Mouse (Mus musculus): ENCODE results near the gene Ggnbp2. TPM values are rescaled to one million over a fixed set of nuclear protein-coding genes. Genes with fewer than 3 reads are reported as not detected.

Gene Ggnbp2
- polyA plus RNA-seq, 1 experiment from 2014 or later, result 55.7 TPM

DNA sequence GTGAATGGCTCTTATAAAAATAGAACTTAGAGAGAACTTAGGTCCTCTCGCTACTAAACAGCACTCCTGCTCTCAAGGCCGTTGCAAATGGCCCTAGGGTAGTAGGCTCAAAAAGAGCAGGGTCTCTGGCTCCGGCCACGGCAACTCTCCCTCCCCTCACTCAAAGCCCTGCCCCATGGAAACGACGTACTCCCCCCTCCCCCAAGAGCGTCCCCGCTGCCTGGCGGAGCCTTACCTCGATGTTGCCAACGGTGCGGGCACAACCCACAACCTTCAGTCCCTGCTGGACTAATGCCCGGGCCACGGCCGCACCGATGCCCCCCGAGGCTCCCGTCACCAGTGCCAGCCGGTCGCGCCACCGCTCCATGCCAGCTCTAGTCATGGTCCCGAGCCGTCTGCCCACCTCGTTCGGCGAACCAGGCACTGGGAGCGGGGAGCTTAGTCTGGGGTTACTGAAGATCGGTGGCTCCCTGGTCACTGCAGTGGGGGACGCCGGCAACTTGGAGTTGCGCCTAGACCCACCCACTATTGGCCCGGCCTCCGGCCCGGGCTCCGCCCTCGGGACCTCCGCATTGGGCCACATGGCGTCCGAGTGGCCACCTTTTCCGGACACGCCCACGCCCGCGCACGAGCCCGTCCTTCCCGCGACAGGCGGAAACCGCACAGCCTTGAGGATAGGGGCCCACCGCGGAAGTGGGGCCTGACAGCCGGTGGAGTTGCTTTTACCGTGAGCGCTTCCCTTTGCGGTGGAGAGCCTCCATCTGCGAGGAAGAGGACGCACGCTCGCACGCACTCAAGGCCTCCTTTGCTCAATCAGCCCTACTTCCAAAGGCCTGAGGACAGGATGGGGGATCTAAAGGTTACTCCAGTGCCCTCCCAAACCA is 41.9 kb downstream of the Ggnbp2 start, which contains the start of gene Dhrs11:
Gene Dhrs11 (minus strand): TSS at position 479 of the 884 bp plus-strand sequence.
- H3K27ac ChIP-seq (replicated peaks), result peak within 1 kb of the TSS; percentile 81
- H3K27me3 ChIP-seq (ENCODE audit: low read depth, poor library complexity, severe bottlenecking), result no peaks in the 10 kb centered on the region
- peak within 1 kb of the TSS; percentile 85 for H3K4me3 ChIP-seq
- peaks cover 21% of the 10 kb centered on the region for H3K4me1 ChIP-seq
- WGBS, result under 1% methylated on average over 62 of the region's 62 CpGs
- H3K36me3 ChIP-seq, result peaks cover 36% of the 10 kb centered on the region
- DNase-seq (ENCODE audit: low spot score), result peak; percentile 89
- H3K9me3 ChIP-seq (replicated peaks), result no peaks in the 10 kb centered on the region

DNA sequence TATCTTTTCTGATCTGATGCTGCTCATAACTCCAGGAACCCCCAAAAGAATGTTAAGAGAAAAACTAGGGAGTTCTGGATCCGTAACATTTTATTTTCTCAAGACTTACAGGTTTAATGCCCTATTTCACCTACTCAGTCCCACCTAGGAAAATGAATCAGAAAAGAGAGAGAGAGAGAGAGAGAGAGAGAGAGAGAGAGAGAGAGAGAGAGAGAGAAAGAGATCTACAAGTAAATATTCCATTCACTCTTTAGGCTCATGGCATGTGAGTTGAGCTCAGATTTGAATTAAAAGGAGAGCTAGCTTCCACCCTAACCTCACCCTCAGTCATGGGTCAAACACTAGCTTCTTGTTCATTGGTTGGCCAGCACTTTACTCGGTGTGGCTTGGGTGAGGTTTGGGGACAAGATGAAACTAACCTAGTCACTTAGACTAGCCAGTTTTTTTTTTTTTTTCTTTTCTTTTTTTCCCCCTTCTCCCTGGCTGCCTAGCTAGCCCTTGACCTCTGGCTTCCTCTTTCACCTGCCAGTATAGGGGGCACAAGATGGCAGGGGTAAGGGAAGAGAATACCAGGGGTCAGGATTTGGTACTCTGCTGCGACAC is 42.6 kb downstream of the Ggnbp2 start:
- peak overlapping the region; percentile 81 for H3K27ac ChIP-seq (replicated peaks)

DNA sequence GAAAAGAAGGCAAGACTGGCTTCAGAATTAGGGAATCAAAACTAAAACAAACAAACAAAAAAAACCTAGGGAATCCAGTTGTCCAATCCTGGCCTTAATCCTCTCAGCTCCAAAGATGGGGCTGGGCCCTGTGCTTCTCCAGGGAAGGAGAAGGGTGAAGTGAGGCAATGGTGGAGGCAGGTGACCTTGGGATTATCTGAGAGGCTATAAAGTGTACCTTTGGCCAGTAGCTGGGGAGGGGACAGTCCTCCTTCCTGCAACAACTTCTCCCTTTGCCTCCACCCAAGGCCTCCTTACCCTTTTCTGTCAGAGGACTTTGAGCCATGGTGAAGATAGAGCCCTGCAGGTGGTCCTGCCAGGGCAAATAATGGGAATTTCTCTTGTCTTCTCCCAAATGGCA is 43.1 kb downstream of the Ggnbp2 start:
- Histone ChIP-seq H3K36me3 (peaks cover 24% of the 10 kb centered on the region), H3K27ac (replicated peaks) (no peak overlapping the region), H3K4me3 (peak overlapping the region; percentile 85), H3K27me3 (ENCODE audit: low read depth, poor library complexity, severe bottlenecking) (no peaks in the 10 kb centered on the region), H3K9me3 (replicated peaks) (no peaks in the 10 kb centered on the region), H3K4me1 (peaks cover 27% of the 10 kb centered on the region)
- no peak for DNase-seq (ENCODE audit: low spot score)

More for the DNA sequence above, 42.6 kb downstream of the Ggnbp2 start:
- Histone ChIP-seq H3K27me3 (ENCODE audit: low read depth, poor library complexity, severe bottlenecking) (no peaks in the 10 kb centered on the region), H3K4me1 (peaks cover 27% of the 10 kb centered on the region), H3K4me3 (peak overlapping the region; percentile 85), H3K9me3 (replicated peaks) (no peaks in the 10 kb centered on the region), H3K36me3 (peaks cover 29% of the 10 kb centered on the region)
- 48% methylated on average over 3 of the region's 3 CpGs for WGBS
- DNase-seq (ENCODE audit: low spot score), result no peak

DNA sequence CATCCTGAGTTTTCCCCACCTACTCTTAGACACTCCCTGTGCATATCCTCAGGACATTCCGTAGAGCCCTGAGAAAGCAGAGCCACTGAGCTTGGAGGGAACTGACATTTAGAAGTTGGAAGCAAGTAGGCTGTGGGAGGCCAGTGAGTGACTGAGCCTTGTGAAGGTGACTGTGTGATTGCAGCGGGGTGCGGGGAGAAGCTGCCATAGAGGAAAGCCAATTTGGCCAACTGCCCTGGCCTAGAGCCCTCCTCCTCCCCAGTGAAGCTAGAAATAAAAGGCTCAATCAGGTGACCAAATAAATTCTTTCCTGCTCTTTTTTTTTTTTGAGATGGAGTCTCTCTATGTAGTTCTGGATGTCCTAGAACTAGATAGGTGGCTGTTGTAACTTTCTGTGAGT is 44.4 kb downstream of the Ggnbp2 start:
- WGBS, result 76% methylated on average over 3 of the region's 3 CpGs
- H3K4me3 ChIP-seq, result 0 out of 2 replicates have a peak overlapping the region, but pooled peaks have one; percentile 9
- no peak overlapping the region for H3K27ac ChIP-seq (replicated peaks)
- peaks cover 21% of the 10 kb centered on the region for H3K36me3 ChIP-seq
- H3K4me1 ChIP-seq, result peaks cover 27% of the 10 kb centered on the region
- H3K9me3 ChIP-seq (replicated peaks), result no peaks in the 10 kb centered on the region
- no peaks in the 10 kb centered on the region for H3K27me3 ChIP-seq (ENCODE audit: low read depth, poor library complexity, severe bottlenecking)
- DNase-seq (ENCODE audit: low spot score), result no peak

DNA sequence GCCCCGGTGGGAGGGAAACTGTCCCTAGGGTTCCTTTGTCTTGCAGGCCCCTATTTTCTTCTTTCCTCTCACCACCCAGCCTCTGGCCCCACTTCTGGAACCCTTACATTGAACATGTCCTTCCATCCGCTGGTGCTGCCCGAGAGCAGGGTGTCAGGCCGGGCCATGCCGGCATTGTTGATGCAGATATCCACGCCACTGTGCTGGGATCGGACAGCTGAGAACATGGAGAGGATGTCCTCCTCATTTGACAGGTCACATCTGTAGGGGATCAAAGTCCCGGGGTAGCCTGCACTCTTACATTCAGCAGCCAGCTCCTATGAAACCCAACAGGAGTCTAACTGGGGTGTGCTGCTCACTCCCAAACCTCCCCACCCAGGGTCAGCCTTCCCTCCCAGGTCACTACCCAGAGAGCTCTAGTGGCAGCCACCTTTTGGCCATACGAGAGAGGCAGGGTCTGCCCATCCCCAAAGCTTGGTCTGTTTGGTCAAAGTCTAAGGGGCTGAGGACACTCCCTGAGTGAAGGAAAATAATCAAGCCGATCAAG is 45.3 kb downstream of the Ggnbp2 start:
- Histone ChIP-seq H3K27ac (replicated peaks) (no peak overlapping the region), H3K4me1 (peaks cover 27% of the 10 kb centered on the region), H3K4me3 (no peak overlapping the region), H3K36me3 (peaks cover 17% of the 10 kb centered on the region), H3K9me3 (replicated peaks) (no peaks in the 10 kb centered on the region), H3K27me3 (ENCODE audit: low read depth, poor library complexity, severe bottlenecking) (no peaks in the 10 kb centered on the region)
- no peak for DNase-seq (ENCODE audit: low spot score)
- 88% methylated on average over 10 of the region's 10 CpGs for WGBS

DNA sequence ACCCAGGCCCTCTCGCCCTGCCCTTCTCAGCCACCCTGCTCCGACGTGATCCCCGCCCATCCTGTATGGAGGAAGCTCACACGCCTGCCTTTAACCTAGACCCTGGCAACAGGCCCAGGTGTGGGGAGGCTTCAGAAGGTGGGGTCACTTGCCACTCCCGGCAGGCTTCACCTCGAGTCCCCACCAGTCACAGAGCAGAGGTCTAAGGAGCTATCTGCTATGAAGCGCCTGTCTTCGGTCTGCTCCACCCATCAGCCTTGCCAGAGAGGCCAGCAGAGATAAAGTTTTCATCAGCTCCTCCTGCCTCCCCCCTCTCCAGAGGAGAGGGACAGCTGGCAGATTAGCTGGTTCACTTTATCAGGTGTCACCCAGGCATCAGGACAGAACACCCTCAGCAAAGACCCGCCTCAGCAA is 47.1 kb downstream of the Ggnbp2 start:
- peaks cover 29% of the 10 kb centered on the region for H3K4me1 ChIP-seq
- WGBS, result 76% methylated on average over 10 of the region's 10 CpGs
- no peaks in the 10 kb centered on the region for H3K27me3 ChIP-seq (ENCODE audit: low read depth, poor library complexity, severe bottlenecking)
- no peak overlapping the region for H3K4me3 ChIP-seq
- no peaks in the 10 kb centered on the region for H3K9me3 ChIP-seq (replicated peaks)
- H3K36me3 ChIP-seq, result peaks cover 10% of the 10 kb centered on the region
- no peak for DNase-seq (ENCODE audit: low spot score)
- peak overlapping the region; percentile 38; the same call in 1 of the 2 replicates for H3K27ac ChIP-seq (replicated peaks)

DNA sequence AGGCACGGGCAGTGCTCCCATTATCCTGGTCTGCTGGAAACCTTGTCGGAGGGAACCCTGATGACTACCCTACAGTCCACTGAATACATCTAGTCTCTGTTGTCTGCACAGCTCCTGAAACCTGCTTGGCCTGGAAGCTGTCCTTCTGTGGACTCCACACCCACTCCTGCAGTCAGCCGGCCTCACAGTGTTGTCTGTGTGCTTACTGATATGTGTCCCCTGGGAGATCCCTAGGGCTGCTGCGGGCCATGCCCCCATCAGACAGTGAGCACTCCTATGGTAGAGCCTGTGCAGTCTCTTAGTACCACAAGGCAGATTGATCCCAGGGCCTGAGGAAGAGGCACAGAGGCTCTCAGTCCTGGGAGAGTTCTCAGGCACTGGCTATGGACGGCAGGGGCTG is 48.1 kb downstream of the Ggnbp2 start:
- Histone ChIP-seq H3K4me1 (peaks cover 27% of the 10 kb centered on the region), H3K27ac (replicated peaks) (0 out of 2 replicates have a peak overlapping the region, but pooled peaks have one; percentile 38), H3K36me3 (peaks cover 10% of the 10 kb centered on the region), H3K9me3 (replicated peaks) (no peaks in the 10 kb centered on the region), H3K27me3 (ENCODE audit: low read depth, poor library complexity, severe bottlenecking) (no peaks in the 10 kb centered on the region), H3K4me3 (no peak overlapping the region)
- 87% methylated on average over 5 of the region's 5 CpGs for WGBS
- DNase-seq (ENCODE audit: low spot score), result no peak

DNA sequence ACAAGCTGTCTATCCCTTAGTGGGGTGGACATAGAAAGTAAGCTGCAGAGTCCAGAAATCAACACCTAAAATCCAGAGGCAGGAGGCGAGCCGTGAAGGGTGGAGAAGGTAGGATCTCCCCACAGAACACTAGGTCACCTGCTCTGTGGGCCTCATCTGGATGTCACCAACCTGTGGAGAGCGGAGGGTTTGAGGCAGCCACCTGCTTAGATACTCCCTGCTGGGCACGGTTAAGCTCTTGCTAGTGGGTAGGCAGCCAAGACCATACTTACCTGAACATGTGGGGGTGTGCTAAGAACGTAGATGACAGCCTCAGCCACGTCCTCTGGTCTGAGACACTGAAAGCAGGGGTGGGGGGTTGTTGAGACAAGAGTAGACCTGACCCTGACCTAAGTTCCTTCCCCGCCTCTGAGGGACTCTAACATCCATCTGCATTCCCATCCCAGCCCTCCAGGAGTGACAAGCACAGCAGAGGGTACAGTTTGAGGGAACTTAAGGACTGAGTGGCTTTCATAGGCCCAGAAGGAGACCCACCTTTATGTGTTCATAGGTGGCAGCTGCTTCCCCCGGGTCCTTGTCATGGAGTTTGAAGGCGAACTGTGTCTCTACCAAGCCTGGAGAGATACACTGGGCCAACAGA is 49.4 kb downstream of the Ggnbp2 start:
- Histone ChIP-seq H3K27ac (replicated peaks) (no peak overlapping the region), H3K9me3 (replicated peaks) (no peaks in the 10 kb centered on the region), H3K4me3 (no peak overlapping the region), H3K27me3 (ENCODE audit: low read depth, poor library complexity, severe bottlenecking) (no peaks in the 10 kb centered on the region), H3K36me3 (peaks cover 10% of the 10 kb centered on the region), H3K4me1 (peaks cover 26% of the 10 kb centered on the region)
- no peak for DNase-seq (ENCODE audit: low spot score)
- 91% methylated on average over 9 of the region's 9 CpGs for WGBS

DNA sequence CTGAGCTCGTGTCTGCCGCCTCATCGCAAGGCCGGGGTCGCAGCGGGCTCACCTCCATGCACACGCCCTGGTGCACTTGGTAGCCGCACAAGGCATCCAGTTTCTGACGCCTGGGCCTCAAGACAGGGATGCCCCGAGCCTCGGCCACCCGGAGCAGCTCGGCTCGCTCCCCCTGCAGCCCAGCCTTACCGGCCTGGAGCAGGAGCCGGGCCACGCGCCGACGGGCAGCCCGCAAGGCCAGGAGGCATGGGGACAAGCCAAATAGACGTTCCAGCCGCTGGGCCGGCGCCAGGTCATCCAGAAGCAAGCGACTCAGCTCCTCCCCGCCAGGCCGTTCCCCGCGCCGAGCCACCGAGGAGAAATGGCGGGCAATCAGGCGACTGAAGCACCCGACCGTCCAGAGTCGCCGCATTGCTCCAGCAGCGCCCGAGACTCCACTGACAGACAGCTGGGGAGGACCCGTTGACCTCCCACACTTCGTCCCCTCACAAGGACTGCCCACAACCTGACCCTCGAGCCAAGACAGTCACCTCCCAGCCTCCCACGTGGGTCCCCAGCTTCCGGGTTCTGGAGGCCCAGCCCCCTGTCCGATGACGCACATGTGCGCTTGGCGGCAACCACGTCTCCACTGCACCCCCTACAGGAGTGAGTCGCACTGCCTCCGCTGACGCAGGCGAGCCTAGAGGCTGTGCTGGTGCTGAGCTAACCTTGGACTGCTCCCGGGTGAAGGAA is 51.5 kb downstream of the Ggnbp2 start, which contains the start of gene Mrm1:
Gene Mrm1 (minus strand): TSS at position 555 of the 732 bp plus-strand sequence.
- Histone ChIP-seq H3K9me3 (replicated peaks) (no peaks in the 10 kb centered on the region), H3K27ac (replicated peaks) (peak within 1 kb of the TSS; percentile 88), H3K4me1 (peaks cover 26% of the 10 kb centered on the region), H3K27me3 (ENCODE audit: low read depth, poor library complexity, severe bottlenecking) (no peaks in the 10 kb centered on the region), H3K36me3 (peaks cover 10% of the 10 kb centered on the region), H3K4me3 (peak within 1 kb of the TSS; percentile 87)
- DNase-seq (ENCODE audit: low spot score), result peak; percentile 95
- under 1% methylated on average over 55 of the region's 55 CpGs for WGBS

DNA sequence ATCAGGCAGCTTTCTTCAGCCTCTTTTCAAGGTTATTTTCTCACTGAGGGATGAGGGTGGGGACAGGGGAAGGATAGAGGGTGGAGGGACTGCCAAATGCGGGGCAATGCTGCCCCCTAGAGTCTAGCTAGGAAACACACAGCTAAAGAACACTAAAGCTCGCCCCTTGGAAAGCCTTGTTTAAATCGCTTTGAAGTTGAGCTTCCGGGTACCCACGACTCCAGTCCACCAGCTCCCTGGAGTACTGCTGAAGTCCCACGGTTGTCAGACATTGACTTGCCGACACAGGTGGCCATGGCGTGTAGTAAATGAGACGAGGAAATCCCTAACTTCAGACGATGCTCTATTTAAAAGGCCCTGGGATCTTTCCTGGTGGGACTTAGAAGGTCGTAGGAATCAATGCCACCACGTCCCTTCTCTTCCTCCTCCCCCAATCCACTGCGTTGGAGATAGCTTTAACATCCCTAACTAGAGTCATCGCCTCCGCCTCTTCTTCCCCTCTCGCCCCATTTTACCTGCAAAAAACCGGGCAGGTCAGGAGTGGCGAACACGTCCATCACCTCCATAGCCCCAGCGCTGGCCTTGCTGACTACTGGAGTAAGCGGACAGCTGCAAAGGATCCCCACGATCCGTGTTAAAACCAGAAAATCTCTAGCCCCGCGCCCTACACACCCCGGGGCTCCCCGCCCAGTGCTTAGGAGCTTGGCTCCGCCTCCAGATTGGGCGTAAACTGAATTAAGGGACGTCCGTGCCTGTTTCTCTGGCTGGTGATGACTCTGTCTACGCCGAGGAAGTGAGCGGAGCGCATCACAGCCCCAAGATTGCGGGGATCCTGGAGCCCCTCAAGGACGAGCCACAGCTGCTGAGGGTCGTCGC is 52.3 kb downstream of the Ggnbp2 start:
- under 1% methylated on average over 39 of the region's 39 CpGs for WGBS
- Histone ChIP-seq H3K36me3 (peaks cover 10% of the 10 kb centered on the region), H3K4me1 (peaks cover 23% of the 10 kb centered on the region), H3K27ac (replicated peaks) (peak overlapping the region; percentile 88), H3K9me3 (replicated peaks) (no peaks in the 10 kb centered on the region), H3K4me3 (peak overlapping the region; percentile 87), H3K27me3 (ENCODE audit: low read depth, poor library complexity, severe bottlenecking) (no peaks in the 10 kb centered on the region)
- peak; percentile 65 for DNase-seq (ENCODE audit: low spot score)

DNA sequence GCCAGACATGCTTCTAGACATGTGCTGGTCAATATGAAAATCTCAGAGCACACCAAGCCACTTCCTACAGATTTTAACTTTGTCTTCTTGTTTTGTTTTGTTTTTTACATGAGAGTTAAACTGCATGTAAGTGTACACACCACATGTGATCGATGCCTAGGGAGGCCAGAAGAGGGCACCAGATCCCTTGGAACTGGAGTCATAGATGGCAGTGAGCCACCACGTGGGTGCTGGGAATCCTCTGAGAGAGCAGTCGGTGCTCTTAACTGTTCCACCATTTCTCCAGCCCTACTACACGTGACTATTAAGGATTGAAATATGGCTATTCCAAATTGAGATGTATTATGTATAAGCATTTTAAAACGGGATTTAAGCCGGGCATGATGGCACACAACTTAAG is 53.3 kb downstream of the Ggnbp2 start:
- Histone ChIP-seq H3K4me1 (peaks cover 20% of the 10 kb centered on the region), H3K27me3 (ENCODE audit: low read depth, poor library complexity, severe bottlenecking) (no peaks in the 10 kb centered on the region), H3K9me3 (replicated peaks) (no peaks in the 10 kb centered on the region), H3K4me3 (no peak overlapping the region), H3K36me3 (peaks cover 16% of the 10 kb centered on the region), H3K27ac (replicated peaks) (no peak overlapping the region)
- no peak for DNase-seq (ENCODE audit: low spot score)
- 82% methylated on average over 6 of the region's 6 CpGs for WGBS

Measured in midbrain, embryonic 10.5 days (tissue).